Mouse (Mus musculus): ENCODE data around the gene Slc22a15.

DNA sequence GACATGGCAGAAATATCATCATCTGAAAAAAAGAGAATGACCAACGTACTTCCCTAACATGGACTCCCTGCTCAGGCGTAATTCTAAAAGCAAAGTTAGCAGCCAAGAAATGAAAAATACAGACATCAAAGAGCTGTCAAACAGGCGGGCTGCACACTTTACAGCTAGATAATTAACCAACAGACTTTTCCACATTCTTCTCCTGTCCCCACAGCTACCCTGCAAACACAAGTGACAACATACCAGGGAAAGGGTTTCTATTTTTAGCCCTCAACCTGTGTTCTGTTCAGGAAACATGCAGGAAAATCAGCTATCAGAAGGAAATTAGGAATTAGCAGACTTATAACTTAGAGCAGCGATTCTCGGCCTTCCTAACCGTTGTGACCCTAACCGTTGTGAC, 21.9 kb downstream of the Slc22a15 start:
- TF ChIP-seq POLR2A (IDR thresholded peaks at IDR 0.05; ENCODE audit: borderline replicate concordance, extremely low read depth, low read depth, low read length): no peak
- TF ChIP-seq CTCF (IDR thresholded peaks at IDR 0.05; ENCODE audit: insufficient read depth, low read length): no peak
